Mouse (Mus musculus) G1E (cell line): ENCODE results near the gene Ugt1a1. TPM values are rescaled to one million over a fixed set of nuclear protein-coding genes. Genes with fewer than 3 reads are reported as not detected.

Source experiments
- ATAC-seq: 2 replicates; pipeline ENCODE4 v1.8.0; 2016; ENCODE audit warnings: mild to moderate bottlenecking; ENCODE audit not compliant: insufficient number of reproducible peaks, poor library complexity, low FRiP score, severe bottlenecking; ENCODE audit errors: extremely low read depth
- DNase-seq: peaks from one replicate; pipeline ENCODE4 v3.0.0; 2012; ENCODE audit warnings: low spot score
- H3K27me3 ChIP-seq: 2 replicates; pipeline ENCODE4 v1.6.1; 2012; ENCODE audit warnings: mild to moderate bottlenecking, low read length, inconsistent platforms; ENCODE audit not compliant: insufficient read depth
- H3K36me3 ChIP-seq: replicated peaks from 2 replicates; pipeline ENCODE3; 2012; ENCODE audit warnings: mild to moderate bottlenecking, inconsistent platforms
- H3K4me1 ChIP-seq: 2 replicates; pipeline ENCODE4 v1.6.1; 2012; ENCODE audit warnings: low read depth, low read length, inconsistent platforms, mixed read lengths; ENCODE audit not compliant: insufficient read depth
- H3K4me3 ChIP-seq: 2 replicates; pipeline ENCODE4 v1.5.1; 2012; ENCODE audit warnings: low read depth, mild to moderate bottlenecking, inconsistent platforms, low read length, moderate library complexity, mixed read lengths
- H3K9me3 ChIP-seq: replicated peaks from 2 replicates; pipeline ENCODE4 v1.6.1; 2012; ENCODE audit warnings: inconsistent platforms
- CTCF ChIP-seq: IDR thresholded peaks from 2 replicates; pipeline ENCODE4 v1.5.1; 2012; ENCODE audit warnings: low read depth, low read length, inconsistent platforms, mixed read lengths
- GATA1 ChIP-seq: IDR thresholded peaks from 2 replicates; pipeline ENCODE4 v1.6.1; 2012; ENCODE audit warnings: borderline replicate concordance, low read length, inconsistent platforms, mixed read lengths
- GATA2 ChIP-seq: IDR thresholded peaks from 2 replicates; pipeline ENCODE4 v1.6.1; 2012; ENCODE audit warnings: low read depth, low read length, inconsistent platforms, borderline replicate concordance
- POLR2AphosphoS5 ChIP-seq: IDR thresholded peaks from 2 replicates; pipeline ENCODE4 v1.6.1; 2012; ENCODE audit warnings: low read depth, low read length, inconsistent platforms; ENCODE audit not compliant: insufficient replicate concordance
- TAL1 ChIP-seq: conservative IDR thresholded peaks from 2 replicates; pipeline ENCODE4 v1.6.1; 2012; ENCODE audit warnings: low read depth, low read length, inconsistent platforms, mixed read lengths
- polyA plus RNA-seq: library from polyadenylated mRNA; stranded (reverse); fragments of >175 nt; gene quantifications from 2 replicates; pipeline ENCODE4 v1.2.3, GENCODE M21; 2012
- total RNA-seq, 2 experiments: library from RNA; stranded (forward) in 1 of 2; stranded (reverse) in 1 of 2; fragments of 200-1000 nt in 1 of 2; fragments of >200 nt in 1 of 2; fragmentation: Nextera tagmentation in 1 of 2; gene quantifications; 2 replicates each; pipeline ENCODE4 v1.2.3; 2014 to 2017

Ugt1a1 gene
- total and polyA plus RNA-seq, 3 experiments, result 0.22 TPM; not detected in 2

- no peaks in the 10 kb centered on the region for H3K9me3 ChIP-seq
- ATAC-seq, result no peak
- TF ChIP-seq GATA2 (no peak), POLR2AphosphoS5 (no peak), GATA1 (no peak), CTCF (no peak), TAL1 (no peak)
Observed at GRCm38 (mm10) chr1:88232664-88233380, 21.1 kb downstream of the Ugt1a1 start.

DNA sequence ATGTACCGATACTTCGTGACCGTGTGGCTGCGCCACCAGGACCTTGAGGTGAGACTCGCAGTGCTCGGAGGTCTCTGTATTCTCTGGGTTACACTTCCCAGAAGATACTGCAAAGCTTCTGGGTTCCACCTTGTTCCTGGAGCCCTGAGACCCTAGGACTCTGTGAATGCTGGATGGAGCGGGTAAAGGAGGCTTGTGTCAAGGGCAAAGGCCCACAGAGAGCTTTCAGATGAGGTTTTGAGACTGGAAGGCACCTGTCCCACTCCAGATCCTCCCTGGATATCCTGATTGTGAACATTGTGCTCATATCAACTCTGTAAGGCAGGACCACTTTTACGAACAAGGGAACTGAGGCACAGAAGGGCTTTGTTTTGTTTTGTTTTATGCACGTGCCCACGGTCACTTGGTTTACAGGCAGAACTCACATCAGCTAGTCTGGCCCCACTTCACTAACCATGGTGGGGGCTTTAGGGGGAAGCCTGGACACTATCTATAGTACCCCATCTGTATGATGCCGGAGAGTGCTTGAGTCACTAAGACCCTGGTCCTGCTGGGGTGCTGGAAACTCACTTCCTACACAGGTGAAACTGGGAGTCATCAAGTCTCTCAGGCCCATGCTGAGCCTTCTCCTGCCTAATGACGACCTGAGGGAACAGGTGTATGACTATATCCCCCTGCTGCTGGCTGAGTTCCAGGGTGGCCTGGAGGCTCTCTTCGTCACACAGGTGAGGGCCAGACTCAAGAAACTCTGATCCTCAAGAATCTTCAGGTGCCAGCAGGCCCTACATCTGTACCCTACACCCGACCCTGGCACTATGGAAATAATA lies 21.9 kb downstream of the Ugt1a1 start:
- peaks cover 2% of the 10 kb centered on the region; the same call in 1 of the 2 replicates for H3K9me3 ChIP-seq
- H3K27me3 ChIP-seq, result peaks cover 9% of the 10 kb centered on the region; the same call in 1 of the 2 replicates
- TF ChIP-seq GATA1 (no peak), CTCF (no peak), GATA2 (no peak), TAL1 (no peak), POLR2AphosphoS5 (no peak)
- no peak overlapping the region for H3K4me3 ChIP-seq
- no peak for DNase-seq
- no peaks in the 10 kb centered on the region for H3K36me3 ChIP-seq
- no peaks in the 10 kb centered on the region for H3K4me1 ChIP-seq
- ATAC-seq, result no peak

More at GRCm38 (mm10) chr1:88232664-88233380, 21.1 kb downstream of the Ugt1a1 start:
- peaks cover 9% of the 10 kb centered on the region; the same call in 1 of the 2 replicates for H3K27me3 ChIP-seq
- no peak overlapping the region for H3K4me3 ChIP-seq
- no peaks in the 10 kb centered on the region for H3K4me1 ChIP-seq
- DNase-seq, result no peak
- no peaks in the 10 kb centered on the region for H3K36me3 ChIP-seq

DNA sequence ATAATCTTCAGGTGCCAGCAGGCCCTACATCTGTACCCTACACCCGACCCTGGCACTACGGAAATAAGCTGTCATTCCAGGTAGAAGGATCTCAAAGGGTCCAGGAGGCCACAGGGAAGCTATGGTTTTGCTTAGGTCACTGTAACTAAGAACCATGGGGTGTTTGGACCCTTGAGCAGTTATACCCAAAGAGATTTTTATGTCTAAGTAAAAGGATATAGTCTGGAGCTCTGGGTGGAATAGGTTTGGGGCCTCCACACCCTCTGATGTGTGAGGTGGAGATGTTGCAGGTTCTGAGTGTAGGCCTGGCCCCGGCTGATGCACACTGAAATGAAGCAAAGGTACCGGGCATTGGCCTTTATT lies 22.5 kb downstream of the Ugt1a1 start:
- no peak for TF ChIP-seq TAL1
- no peak for TF ChIP-seq POLR2AphosphoS5
- no peak for TF ChIP-seq GATA2
- TF ChIP-seq CTCF, result no peak
- TF ChIP-seq GATA1, result no peak
- Histone ChIP-seq H3K36me3 (no peaks in the 10 kb centered on the region), H3K4me1 (no peaks in the 10 kb centered on the region), H3K4me3 (no peak overlapping the region), H3K27me3 (peaks cover 9% of the 10 kb centered on the region; the same call in 1 of the 2 replicates), H3K9me3 (peaks cover 2% of the 10 kb centered on the region; the same call in 1 of the 2 replicates)
- DNase-seq (no peak), ATAC-seq (no peak)

GRCm38 (mm10) chr1:88234646-88235045 lies 22.9 kb downstream of the Ugt1a1 start:
- no peak for TF ChIP-seq GATA1
- ATAC-seq (no peak), DNase-seq (no peak)
- peaks cover 2% of the 10 kb centered on the region; the same call in 1 of the 2 replicates for H3K9me3 ChIP-seq
- peaks cover 9% of the 10 kb centered on the region; the same call in 1 of the 2 replicates for H3K27me3 ChIP-seq
- H3K4me1 ChIP-seq, result no peaks in the 10 kb centered on the region
- H3K36me3 ChIP-seq, result no peaks in the 10 kb centered on the region
- no peak overlapping the region for H3K4me3 ChIP-seq

DNA sequence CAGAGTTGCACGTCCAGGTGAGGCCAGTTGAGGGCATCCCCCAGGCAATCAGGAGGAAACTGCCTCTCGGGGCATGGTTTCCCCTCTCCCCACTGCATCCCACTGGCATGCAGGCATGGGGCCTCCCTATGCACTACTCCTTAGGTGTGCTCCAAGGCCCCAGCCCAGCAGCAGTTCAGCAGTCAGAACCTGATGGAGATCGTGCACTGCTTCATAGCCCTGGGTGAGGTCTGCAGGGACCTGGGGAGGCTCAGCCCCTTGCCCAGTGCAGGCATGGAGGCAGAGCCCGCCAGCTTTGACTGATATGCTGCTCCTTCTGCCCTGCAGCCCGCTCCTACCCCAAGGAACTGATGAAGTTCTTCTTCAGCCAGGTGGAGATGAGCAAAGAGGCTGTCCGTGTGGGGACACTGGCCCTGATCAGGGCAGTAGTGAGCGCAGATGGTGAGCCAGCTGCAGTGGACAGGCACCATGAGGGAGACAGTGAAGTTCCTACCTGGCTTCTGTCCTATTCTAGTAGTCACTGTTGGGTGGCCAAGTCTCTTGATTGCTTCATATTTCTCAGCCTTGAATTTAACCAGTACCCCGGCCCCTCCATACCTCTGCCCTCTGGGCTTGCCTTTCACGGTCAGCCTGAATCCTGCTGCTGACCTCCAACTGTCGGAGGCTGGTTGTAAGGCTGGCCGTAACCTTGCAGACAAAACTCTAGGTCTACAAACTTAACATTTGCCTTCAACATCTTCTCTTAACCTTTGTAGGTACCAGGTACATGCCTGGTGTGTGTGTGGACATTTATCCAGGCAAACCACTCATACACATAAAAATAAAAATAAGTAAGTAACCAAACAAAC lies 23.5 kb downstream of the Ugt1a1 start:
- ATAC-seq (no peak), DNase-seq (no peak)
- TF ChIP-seq GATA2 (no peak), POLR2AphosphoS5 (no peak; the same call in 1 of the 2 replicates), CTCF (no peak), TAL1 (no peak), GATA1 (no peak)
- no peak overlapping the region for H3K4me3 ChIP-seq
- no peaks in the 10 kb centered on the region for H3K4me1 ChIP-seq
- H3K9me3 ChIP-seq, result peaks cover 2% of the 10 kb centered on the region; the same call in 1 of the 2 replicates
- H3K36me3 ChIP-seq, result no peaks in the 10 kb centered on the region
- peaks cover 9% of the 10 kb centered on the region; the same call in 1 of the 2 replicates for H3K27me3 ChIP-seq
